Mouse (Mus musculus) spleen, adult 12 weeks (tissue): Measurements from ENCODE around the gene Cabp4.
"Not testable (repeated sequence)": the region's sequence is repeated elsewhere in the genome, so short reads cannot be mapped to it uniquely, and the experiment has no call there.

Experiments used
- DNase-seq: peaks from one replicate; pipeline ENCODE4 v3.0.0; 2022; ENCODE audit warnings: low spot score

The Cabp4 gene

DNA sequence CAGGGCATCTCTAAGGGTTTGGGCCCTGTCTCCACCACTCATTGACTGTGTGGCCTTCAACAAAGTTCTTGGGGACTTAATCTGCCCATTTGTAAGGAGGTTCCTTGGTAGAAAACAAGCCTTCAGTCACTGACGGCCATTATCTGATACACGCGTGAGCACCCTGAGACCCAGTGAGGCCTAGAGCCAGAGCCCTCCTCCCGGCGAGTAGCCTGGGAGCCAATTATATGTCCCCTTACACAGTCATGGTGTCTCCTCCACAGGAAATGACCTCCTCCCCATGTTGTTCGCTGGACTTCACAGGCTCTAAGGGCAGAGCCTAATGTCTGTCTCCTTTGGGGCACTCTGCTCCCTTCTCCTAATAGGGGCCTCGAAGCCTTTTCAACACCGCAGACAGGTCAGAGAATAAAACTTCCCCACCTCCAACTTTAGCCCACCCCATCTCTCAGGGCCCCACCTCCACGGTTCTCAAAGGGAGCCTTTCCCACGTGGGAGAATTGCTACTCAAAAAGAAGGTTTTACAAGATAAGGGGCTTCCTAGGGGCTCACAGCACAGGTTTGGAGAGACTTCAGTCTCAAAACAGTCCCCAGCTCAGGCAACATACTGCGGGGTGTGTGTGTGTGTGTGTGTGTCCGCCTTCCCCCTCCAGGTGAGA is 2.7 kb upstream of the Cabp4 start:
- no peak for DNase-seq

GRCm38 (mm10) chr19:4145936-4146335 is 2.1 kb upstream of the Cabp4 start:
- no peak for DNase-seq

DNA sequence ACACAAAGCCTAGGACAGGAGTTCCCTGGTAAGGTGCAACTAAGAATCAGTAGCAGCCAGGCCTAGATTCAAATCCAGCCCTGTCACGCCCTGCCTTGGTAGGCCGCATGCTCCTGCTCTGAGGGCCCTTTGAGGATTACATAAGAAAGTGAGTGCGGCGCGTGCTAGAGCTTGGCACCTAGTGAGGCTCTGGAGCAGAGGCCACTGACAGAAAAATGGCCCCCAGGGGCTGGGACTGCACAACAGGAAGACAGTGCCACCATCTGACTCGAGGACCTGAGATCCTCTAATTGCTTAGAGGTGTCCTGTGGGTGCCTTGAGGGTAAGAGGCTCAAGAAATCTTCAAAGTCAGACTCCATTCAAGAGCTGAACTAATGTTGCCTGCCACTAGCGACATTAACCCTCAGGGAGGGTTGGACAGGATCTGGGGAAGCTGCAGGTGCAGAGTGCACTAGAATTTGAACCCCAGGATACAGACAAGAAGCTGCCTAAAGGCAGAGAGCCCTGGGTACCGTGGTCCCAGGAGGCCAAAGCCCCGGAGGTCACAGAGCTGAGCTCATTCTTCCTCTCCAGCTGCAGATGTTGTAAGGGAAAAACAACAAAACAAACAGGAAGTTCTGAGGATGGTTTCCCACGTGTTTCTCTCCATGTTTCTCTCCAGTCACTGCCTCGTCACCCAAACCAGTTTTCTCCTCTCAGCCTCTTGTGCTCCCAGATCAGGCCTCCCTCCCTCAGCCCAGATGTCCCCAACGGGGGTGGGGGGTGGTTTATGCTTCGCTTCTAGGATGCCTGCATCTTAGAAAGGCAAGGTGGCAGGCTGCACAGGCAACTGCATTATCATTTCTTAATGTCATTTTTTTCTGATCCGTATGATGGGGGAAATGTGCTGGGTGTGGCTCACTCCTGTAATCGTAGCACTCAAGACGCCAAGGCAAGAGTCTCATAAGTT is 991 bp upstream of the Cabp4 start:
- DNase-seq: no peak

DNA sequence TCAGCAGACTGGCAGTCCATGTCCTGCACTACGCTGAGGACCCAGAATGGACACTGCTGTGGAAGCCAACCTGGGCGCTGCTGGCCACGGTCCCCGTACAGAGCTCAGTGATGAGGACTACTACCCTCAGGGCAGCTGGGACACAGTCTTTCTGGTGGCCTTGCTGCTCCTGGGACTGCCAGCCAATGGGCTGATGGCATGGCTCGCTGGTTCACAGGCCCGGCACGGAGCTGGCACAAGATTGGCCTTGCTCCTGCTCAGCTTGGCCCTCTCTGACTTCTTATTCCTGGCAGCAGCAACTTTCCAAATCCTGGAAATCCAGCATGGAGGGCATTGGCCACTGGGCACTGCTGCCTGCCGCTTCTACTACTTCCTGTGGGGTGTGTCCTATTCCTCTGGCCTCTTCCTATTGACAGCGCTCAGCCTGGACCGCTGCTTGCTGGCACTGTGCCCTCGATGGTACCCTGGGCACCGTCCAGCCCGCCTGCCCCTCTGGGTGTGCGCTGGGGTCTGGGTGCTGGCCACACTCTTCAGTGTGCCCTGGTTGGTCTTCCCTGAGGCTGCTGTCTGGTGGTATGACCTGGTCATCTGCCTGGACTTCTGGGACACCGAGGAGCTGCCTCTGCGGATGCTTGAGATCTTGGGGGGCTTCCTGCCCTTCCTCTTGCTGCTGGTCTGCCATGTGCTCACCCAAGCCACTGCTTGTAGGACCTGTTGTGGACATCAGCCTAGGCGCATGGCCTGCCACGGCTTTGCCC is 1.2 kb downstream of the Cabp4 start:
- no peak for DNase-seq

DNA sequence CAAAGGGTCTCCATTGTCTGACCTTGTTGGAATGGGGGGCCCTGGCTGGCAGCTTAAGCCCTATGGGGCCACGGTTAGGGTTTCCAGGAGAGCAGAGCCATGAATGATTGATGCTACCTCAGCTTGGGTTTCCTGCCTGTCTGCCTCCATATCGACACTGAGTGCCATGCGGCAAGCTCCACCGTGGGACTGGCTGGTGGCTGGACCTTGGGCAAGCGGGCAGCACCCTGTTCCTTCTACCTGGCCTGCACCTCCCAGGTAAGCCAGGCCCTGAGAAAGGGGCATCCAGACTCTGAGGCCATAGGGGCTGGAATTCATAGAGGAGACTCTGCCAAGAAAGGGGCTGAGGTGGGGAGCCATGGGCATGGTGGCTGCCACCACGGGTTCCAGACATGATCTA is 3.7 kb downstream of the Cabp4 start:
- DNase-seq: no peak

DNA sequence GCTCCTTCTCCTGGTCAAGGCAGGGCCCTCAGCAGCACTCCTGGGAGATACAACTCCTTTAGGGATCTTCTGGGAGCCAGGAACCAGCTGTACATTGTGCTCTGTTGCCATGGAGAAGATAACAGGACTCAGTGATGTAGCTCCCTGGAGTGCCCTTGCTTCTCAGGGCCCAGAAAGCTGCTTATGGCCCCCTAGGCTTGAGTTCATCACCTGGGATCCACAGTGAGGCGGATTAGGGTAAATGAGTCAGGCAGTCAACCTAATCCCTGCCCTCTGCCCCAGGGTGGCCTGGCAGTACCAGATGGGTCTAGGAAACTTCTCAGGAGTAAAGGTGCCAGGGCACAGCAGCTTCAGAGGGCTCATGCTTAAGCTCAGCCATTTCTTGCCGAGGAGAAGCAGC is 4.4 kb downstream of the Cabp4 start, which contains the start of gene Gpr152:
Gene Gpr152, plus strand, starts transcription at position 342 of the 400 bp plus-strand sequence.
- DNase-seq: no peak

- DNase-seq: no peak
These were observed 5.9 kb downstream of the Cabp4 start for GRCm38 (mm10) chr19:4137913-4138312.

- DNase-seq: no peak
These were observed 7.4 kb downstream of the Cabp4 start for GRCm38 (mm10) chr19:4136463-4136862.

DNA sequence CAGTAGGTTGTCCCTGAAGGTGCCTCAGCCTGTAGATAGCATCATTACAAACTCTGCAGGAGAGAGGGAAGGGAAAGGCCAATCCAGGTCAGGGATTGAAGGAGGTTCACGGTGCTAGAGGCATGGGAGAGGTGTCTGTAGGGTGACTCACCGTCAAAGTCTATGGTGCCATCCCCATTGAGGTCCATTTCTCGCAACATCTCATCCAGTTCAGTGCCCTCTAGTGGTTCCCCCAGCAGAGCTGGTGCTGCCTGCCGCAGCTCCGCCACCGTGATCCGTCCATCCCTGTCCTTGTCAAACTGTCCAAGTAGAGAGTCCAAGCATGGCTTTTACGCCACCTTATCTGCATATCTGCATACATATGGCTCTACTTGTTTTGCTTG is 7.9 kb downstream of the Cabp4 start:
- not testable (repeated sequence) for DNase-seq

DNA sequence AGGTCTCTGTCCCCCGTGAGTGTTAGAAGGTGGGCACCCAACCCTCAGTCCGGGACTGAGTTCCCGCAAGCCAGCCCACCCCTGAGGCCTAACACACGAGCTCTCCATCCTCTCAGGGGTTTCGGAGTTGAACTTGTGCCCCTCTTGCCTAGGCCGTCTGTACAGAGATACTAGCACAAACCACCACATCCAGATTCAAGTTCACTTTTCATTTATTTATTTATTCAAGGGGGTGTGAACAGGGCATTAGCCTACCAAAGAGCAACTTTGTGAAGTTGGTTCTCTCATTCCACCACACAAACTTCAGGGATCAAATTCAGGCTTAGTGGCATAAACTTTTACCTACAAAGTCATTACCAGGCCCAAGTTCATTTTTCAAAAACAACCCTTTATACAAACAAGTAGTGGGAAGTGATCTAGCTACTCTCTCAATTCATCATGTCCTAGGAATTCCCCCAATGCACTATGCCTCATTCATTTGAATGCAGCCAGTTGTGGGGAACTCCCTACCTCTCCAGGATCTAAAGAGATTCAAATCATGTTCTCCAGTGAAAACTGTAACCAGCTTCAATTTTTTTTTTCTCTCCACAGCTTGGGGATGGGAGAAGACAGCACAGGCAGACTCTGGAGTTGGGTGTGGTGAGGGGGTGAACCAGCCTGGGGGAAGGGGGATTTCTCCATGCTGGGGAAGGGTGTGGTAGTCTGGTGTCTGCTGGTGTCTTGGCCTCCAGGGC is 8.4 kb downstream of the Cabp4 start:
- not testable (repeated sequence) for DNase-seq

- no peak for DNase-seq
These were observed 9.5 kb downstream of the Cabp4 start for GRCm38 (mm10) chr19:4134354-4134753.

- DNase-seq: no peak
These were observed 12.1 kb downstream of the Cabp4 start for GRCm38 (mm10) chr19:4131768-4132167.

DNA sequence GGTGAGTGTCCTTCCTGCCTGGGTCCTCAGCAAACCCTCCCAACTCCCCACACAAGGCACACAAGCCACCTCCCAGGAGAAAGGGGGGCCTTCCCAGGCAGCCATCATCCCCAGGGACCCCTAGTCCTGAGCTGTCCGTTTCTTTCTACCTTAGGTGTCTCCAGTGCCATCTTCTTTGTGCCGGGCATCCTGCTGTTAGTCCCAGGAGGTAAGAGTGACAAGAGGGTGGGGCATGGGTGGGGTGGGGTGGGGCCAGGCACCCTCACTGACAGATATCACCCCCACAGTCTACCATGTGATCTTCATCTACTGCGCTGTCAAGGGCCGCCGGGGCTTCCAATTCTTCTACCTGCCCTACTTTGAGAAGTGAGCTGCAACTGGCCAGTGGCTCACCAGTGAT is 12.8 kb downstream of the Cabp4 start:
- DNase-seq: no peak

- no peak for DNase-seq
These were observed 13.7 kb downstream of the Cabp4 start for GRCm38 (mm10) chr19:4130106-4130505.

- no peak for DNase-seq
These were observed 14.4 kb downstream of the Cabp4 start for GRCm38 (mm10) chr19:4129462-4129861.

DNA sequence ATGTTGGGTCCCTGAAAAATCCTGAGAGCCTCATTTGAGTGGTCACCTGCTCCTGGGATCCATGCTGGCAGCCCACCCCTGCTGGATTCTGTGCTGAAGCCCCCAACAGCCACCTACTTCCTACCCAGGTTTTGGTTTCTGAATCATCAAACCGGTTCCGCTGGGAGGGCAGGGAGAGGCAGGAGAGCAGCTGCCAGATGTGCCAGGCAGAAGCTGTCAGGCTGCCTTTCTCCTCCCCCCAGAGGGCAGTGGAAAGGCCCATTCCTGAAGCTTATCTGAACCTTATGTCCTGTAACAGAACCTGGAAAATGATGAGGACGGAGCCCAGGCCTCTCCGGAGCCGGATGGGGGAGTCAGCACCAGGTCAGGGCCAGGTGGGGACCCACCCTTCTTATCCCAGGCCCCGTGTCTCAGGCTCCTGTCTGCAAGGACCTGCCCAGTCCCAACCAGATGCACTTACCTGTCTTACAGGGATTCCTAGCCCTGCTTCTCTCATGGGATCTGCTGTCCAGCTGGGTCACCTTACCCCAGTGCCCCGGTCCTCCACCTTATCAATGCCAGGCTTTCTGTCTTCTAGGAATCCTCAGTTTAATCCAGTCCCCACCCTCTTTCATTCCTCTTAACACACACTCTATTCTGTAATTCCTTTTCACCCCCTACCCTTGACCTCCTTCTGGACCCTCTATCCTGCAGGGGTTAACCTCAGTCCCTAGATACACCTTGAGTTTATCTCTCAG is 16.9 kb downstream of the Cabp4 start:
- no peak for DNase-seq

DNA sequence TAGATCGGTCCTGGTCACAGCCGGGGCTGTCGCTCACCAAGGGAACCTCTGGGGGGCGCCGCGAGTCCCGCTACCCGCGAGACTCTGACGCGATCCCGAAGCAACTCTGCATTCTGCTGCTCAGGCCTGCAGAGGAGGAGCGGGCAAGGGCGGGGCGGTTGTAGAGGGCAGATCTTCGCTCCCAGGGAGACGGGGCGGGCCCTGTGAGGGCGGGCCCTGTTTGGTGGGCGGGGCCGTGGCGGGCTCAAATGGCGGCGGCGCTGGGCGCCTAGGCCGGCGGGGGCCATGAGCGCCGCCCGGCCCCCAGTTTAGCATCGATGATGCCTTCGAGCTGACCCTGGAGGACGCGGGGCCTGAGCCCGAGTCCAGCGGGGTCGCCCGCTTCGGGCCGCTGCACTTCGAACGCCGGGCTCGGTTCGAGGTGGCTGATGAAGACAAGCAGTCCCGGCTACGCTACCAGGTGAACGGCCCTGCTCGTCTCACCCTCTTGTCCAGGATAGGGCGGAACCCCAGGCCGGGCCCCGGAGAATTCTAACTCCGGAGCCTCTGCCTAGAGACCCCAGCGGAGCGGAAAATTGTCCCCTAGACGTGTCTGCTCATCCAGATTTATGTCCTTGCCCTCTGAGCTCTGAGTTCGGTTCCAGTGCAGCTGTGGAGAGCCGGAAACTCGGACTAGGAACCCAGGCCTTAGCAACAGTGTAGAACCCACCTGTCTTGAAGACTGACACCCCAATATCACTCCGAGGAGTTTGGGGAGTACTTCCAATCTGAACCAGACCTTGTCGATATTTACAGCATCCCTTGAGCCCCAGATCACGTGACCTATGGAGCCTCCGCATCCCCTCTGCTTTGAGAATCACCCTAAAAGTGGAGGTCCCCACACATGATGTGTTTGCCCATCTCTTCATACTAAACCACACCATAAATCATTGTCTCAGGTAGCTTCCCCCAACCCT is 17.8 kb downstream of the Cabp4 start, which contains the start of gene Aip:
Gene Aip, minus strand, starts transcription at position 118 of the 956 bp plus-strand sequence.
- DNase-seq: peak; percentile 97

DNA sequence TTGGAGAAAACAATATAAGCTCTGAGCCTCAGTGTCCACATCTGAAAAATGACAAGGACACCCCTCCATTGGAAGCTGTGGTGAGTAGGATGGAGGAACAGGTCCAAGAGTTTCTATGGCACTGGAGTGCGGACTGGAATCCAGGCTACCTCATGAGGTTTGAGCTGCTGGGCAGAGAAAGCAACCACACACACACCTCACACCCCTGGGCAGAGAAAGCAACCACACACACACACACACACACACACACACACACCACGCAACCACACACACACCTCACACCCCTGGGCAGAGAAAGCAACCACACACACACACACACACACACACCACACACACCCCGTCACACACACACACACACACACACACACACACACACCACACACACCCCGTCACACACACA is 18.6 kb downstream of the Cabp4 start:
- not testable (repeated sequence) for DNase-seq

DNA sequence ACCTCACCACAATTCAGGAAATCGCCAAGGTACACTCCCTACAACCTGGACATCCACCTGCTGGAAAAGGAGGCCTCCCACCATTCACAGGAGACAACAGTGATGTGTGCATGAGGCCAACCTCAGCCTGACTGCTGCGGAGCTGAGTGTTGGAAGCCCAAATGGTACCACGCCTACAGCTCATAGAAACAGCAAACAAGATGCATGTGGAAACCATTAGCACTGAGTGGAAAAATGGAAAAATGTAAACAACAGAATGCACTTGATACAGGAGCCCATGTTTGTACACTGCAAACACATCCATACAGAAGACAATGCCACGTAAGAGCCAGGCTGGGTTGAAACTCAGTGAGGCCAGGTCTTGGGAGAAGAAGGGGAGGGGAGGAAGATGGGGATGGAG is 19.4 kb downstream of the Cabp4 start:
- no peak for DNase-seq
